Mouse (Mus musculus): ENCODE measurements at regions not wholly inside any gene's neighbourhood (a gene's known extent, or its start where the extent isn't known, plus 50 kb on each side); places are given as distances from the start of the nearest gene placed in this dataset.
A peak's percentile ranks its signal among the peaks of the same experiment; 100 is the strongest.

DNA sequence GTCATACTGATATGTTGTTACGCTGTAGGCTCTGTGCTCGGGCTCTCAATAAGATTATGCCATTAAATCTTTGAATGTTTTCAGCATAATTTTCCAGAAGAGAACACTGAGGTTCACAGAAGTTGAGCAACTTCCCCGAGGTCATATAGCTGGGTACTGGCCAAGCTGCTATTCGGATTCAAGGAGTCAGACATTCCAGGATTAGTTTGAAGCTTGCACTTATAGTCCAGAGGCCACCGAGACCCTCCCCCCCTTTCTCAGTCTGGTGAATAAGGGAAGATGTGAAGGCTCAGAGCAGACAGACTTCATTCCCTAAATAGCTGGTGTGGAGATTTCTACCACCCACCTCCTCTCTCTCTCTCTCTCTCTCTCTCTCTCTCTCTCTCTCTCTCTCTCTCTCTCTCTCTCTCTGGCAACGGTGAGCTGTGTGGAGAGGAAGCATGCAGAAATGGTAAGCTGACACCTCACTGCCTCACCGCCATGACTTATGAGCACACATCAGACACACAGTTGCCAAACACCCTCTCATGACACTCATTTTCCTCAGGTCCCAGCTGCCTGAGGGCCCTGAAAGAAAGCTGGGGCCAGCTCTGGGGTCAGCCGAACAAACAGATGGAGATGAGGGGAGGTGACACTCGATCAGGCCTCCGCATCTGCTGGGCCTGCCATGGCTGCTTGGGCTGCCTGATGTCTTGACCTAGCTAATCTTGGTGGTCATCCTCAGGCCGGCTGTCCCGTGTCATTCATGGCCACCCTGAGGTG, 107.0 kb upstream of the Pdzrn3 start:
- no peak for DNase-seq (ENCODE audit: low spot score in 2 of 2)

DNA sequence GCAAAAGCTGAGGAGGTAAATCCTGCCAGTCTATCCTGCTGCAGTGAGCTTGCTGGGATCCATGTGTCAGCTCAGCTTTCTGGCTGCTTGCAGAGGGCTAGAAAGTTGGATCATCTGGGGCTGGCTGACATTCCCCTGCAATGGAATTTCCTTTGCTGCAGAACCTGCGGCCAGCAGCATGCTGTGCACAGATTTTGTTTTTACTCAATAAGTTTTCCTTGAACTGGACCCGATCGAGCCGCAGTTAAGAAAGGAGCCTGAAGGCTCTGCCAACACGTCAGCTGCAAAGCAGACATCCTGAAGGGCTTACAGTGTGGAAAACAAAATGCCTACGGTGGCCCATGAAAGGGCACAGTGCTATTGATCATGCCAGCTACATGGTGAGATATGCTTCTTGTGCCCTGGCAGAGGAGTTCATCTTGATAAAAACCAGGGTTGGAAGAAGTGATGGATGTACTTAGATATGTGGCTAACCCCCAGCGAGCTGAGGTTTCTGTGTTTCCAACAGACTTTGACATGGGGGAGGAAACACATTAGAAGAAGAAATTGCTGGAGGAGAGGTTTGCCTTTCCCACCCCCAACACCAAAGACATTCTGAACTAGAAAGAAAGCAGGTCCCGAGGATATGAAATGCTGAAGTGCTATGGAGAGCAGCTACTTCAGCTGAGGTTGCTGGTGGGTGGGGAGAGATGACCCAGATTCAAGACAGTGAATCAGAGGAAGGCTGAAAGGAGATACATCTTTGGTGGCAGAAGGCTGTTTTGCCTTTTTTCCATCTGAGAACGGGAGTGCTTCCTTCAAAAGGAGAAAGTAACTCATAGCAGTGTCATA, 105.2 kb upstream of the Pdzrn3 start:
- DNase-seq (ENCODE audit: low spot score in 2 of 2), result peak in 1 of 2 experiments; percentile 12

DNA sequence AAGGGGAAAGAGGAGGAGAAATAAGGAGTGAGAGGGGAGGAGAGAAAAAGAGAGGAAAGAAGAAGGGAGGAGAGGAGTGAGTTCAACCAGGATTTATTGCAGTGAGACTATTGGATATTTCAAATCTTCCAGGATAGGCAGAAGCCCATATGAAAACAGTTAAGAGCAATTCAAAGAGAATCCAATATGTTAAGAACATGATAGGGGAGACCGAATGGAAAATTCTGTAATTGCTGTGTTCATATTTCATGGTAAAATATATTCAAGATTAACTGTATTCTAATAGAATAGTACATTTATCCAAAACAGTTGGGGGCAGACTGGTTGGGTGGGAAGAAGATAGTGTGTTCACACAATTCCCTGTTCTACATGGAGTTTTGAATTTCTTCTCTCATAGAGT, 96.3 kb upstream of the Pdzrn3 start:
- no peak for DNase-seq (ENCODE audit: low spot score in 2 of 2)

DNA sequence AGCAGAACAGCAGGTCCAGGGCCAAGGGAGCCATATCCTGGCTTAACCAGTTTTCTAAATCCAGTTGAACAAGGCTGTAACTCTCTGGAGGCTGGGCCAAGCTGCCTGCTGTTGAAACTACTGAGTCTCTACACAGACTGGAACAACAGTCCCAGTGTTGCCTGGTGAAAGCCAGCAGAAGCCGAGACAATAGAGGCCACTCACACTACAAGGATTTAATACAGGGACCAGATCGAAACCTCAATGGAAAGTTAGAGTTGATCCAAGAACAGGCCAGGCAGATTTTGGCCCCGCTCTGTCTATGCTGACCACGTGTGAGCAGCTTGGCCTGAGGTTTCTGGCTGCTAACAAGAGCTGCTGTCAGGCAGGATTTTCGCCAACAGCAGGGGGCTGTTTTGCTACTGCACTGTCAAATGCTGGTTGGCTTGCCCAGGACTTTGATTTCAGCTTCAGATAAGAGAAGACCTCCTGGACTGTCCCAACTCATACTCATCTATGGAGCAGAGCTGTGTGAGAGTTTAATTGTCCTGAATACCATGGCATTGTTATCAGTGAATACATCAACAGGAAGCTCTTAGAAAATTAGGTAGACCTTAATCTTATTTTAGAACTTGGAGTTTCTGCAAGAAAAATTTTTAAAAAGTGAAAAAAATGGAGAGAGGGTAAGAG, 95.7 kb upstream of the Pdzrn3 start:
- peak in 1 of 2 experiments; percentile 42 for DNase-seq (ENCODE audit: low spot score in 2 of 2)

DNA sequence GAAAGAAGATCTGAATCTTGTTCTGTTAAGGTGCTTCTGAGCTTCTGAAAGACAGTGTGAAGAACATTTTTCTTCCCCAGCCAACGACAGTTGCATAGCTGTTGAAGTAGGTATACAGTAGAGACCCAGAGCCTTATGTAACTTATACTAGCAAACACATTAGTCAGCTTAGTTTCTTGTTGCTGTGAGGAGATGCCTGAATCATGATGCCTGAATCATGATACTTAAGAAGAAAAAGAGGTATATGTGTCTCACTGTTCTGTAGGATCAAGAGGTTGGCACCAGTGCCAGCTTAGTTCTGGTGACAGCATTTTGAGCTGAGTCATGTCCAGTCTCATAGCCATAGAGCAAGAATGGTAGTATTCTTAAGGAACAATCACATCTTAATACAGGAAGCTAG, 87.2 kb upstream of the Pdzrn3 start:
- no peak for DNase-seq (ENCODE audit: low spot score in 2 of 2)

DNA sequence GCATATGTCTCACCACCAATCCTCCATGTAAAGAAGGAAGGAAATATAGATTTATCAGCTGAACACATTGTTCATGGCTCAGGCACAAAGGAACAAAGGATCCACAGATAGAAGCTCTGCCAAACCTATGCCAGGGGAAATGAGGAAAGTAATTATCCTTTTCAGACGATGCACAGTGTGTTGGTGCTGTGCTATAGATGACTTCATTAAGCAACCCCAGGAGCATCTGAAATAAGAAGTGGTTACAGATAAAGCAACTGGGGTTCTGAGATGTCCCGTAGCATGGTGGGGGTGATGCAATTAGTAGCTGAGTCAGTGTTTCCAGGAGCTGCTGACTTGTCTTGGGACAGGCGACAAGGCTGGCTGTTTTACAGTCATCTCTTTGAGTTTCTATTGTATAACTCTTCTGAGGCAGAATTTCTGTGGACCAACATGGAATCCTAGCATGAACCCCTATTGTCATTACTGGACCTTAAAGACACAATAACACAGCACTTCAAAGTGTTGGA, 86.2 kb upstream of the Pdzrn3 start:
- no peak for DNase-seq (ENCODE audit: low spot score in 2 of 2)

DNA sequence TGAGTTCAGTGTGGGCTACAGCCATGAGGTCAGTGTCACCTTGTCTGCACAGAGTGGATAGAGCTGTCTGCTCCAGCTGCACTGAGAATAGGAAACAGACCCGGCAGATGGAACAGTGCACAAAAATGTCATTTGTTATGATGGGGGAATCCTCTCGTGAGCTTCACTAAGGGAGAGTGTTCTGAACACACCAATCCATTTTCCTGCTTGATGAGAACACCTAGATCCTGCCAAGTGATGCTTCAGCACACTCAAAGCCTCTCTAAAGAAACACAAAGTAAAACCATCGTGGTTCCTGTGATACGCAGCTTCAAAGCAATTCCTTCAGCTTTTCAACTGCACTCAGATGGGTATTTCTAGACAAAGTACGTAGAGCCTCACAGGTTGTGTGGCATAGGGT, 69.0 kb upstream of the Pdzrn3 start:
- no peak for DNase-seq (ENCODE audit: low spot score in 2 of 2)

DNA sequence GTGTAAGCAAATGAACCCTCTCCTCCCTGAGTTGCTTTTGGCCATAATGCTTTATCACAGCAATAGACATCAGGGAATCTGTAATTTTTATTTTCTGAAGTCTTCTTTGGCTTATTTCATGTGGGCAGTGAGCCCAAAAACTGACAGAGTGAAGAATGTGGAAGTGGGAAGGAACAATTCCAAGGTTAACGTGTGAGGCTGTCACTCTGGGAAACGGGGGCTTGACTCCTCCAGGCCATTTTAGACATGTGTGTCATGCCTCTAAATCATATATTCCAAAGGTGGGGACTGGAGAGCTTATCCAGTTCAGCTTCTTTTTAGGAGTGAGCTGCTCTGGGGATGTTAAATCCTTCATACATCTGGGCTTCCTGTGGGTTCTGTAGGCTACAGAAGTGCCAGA, 68.6 kb upstream of the Pdzrn3 start:
- DNase-seq (ENCODE audit: low spot score in 2 of 2), result no peak

DNA sequence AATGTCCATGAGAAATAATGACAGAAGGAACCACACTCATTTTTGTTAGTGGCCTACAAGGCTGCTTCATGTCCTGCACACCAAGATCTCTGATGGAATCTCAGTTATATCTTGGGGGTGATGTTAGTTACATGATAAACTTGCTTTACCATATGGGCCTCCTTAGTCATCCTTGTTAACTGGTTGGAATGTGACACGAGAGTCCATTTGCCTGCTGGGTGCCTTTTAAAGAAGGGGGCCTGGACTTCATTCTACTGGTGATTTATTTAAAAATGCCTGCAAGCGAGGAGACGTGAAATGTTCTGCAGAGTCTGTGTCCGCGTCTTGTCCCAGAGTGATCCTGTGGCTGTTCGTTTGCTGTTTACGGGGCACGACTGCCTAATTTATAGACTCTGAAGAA, 55.1 kb upstream of the Pdzrn3 start:
- DNase-seq (ENCODE audit: low spot score in 2 of 2), result no peak

DNA sequence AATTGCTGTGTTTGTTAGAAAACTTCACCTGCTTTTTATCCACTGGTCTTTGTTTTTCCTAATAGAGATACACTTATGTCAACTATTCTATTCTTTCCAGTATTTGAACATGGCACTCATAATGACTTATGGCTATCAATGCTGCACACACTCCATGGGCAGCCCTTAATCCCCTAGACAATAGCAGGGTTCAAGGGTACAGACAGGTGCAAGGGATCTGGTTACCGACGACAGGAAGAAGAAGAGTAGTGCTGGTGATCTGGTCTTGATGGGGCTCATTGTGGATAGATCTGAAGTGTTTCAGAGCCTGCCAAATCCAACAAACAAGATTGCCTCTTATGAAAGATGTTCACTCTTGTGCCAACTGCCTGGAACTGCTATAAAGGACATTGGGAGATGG, 51.9 kb upstream of the Pdzrn3 start:
- DNase-seq (ENCODE audit: low spot score in 2 of 2), result no peak
